Mouse (Mus musculus) induced T-regulatory cell, adult 2 months (primary cell): ENCODE measurements at regions not wholly inside any gene's neighbourhood (a gene's known extent, or its start where the extent isn't known, plus 50 kb on each side); places are given as distances from the start of the nearest gene placed in this dataset.

Experiments used
- DNase-seq: peaks from one replicate; pipeline ENCODE4 v3.0.0-alpha.2; 2012; ENCODE audit warnings: low read depth

- DNase-seq = peak; percentile 90
Measured at GRCm38 (mm10) chr9:32940919-32941767, 305.1 kb downstream of the Ets1 start.

- DNase-seq = no peak
Measured at GRCm38 (mm10) chr9:32941768-32942030, 305.7 kb downstream of the Ets1 start.

- no peak for DNase-seq
Measured at GRCm38 (mm10) chr9:32947221-32947620, 311.2 kb downstream of the Ets1 start.

- no peak for DNase-seq
Measured at GRCm38 (mm10) chr9:32949036-32949435, 313.0 kb downstream of the Ets1 start.

- DNase-seq = no peak
Measured at GRCm38 (mm10) chr9:32958716-32959115, 322.7 kb downstream of the Ets1 start.

- peak; percentile 25 for DNase-seq
Measured at GRCm38 (mm10) chr9:32959468-32959867, 323.4 kb downstream of the Ets1 start.

- DNase-seq = peak; percentile 48
Measured at GRCm38 (mm10) chr9:32962679-32963205, 326.7 kb downstream of the Ets1 start.

- no peak for DNase-seq
Measured at GRCm38 (mm10) chr9:32968446-32968845, 332.4 kb downstream of the Ets1 start.

- no peak for DNase-seq
Measured at GRCm38 (mm10) chr9:32971421-32971820, 335.4 kb downstream of the Ets1 start.

- DNase-seq = no peak
Measured at GRCm38 (mm10) chr9:32971926-32972325, 335.9 kb downstream of the Ets1 start.

GRCm38 (mm10) chr9:32972431-32973052, 336.5 kb downstream of the Ets1 start:
- no peak for DNase-seq

- no peak for DNase-seq
Measured at GRCm38 (mm10) chr9:32977732-32978131, 341.7 kb downstream of the Ets1 start.

GRCm38 (mm10) chr9:32980846-32981245, 344.8 kb downstream of the Ets1 start:
- DNase-seq = no peak

- no peak for DNase-seq
Measured at GRCm38 (mm10) chr9:32983182-32983581, 347.2 kb downstream of the Ets1 start.

- DNase-seq = no peak
Measured at GRCm38 (mm10) chr9:32986836-32987673, 351.0 kb downstream of the Ets1 start.

GRCm38 (mm10) chr9:32989006-32989405, 353.0 kb downstream of the Ets1 start:
- no peak for DNase-seq

- DNase-seq = no peak
Measured at GRCm38 (mm10) chr9:32998323-32998722, 362.3 kb downstream of the Ets1 start.

GRCm38 (mm10) chr9:33000691-33001164, 364.7 kb downstream of the Ets1 start:
- no peak for DNase-seq

- DNase-seq = no peak
Measured at GRCm38 (mm10) chr9:33001165-33001949, 365.3 kb downstream of the Ets1 start.

- DNase-seq = no peak
Measured at GRCm38 (mm10) chr9:33003880-33004279, 367.9 kb downstream of the Ets1 start.

GRCm38 (mm10) chr9:33004536-33004935, 368.5 kb downstream of the Ets1 start:
- peak; percentile 54 for DNase-seq
